Mouse (Mus musculus): ENCODE results near the gene Slc22a26. TPM values are rescaled to one million over a fixed set of nuclear protein-coding genes. Genes with fewer than 3 reads are reported as not detected.
"Not testable (repeated sequence)": the region's sequence is repeated elsewhere in the genome, so short reads cannot be mapped to it uniquely, and the experiment has no call there.

Slc22a26 gene
- polyA plus RNA-seq (2014; fragmentation: Nextera tagmentation; extraction: Ambion mirVana), result not detected in 2 replicates

DNA sequence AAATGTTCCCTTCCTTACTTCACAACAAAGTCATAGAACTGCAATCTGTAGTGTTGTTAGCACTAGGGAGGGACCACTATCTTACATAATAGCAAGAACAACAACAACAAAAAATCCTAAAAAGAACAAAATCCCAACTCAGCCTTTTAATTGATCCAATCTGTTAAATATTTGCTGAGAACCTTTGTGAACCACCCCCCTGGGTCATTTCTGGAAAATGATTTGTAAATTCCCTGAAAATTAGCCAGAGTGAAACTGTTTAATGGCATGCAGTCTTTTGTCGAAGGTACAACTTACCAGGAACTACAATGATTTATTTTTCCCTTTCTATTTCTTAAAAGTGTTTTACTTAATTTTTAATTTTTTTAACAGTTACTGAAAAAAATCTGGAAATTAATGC is at the start of gene Slc22a26:
Slc22a26 (minus strand) TSS at position 97 of the 400 bp plus-strand sequence.
- Histone ChIP-seq H3K9ac (ENCODE audit: low read length) (no peak within 1 kb of the TSS), H3K36me3 (ENCODE audit: control insufficient read depth, insufficient read depth, low read length) (no peaks in the 10 kb centered on the region), H3K27ac (replicated peaks in 1 of 2; ENCODE audit: control insufficient read depth in 1 of 2, insufficient read depth in 1 of 2, low read depth in 2 of 2, low read length in 2 of 2) (no peak within 1 kb of the TSS), H3K4me1 (ENCODE audit: control insufficient read depth in 2 of 2, insufficient read depth in 2 of 2, low read length in 2 of 2) (no peaks in the 10 kb centered on the region), H3K27me3 (ENCODE audit: control insufficient read depth, insufficient read depth, low read length) (no peaks in the 10 kb centered on the region), H3K9me3 (ENCODE audit: control insufficient read depth, low read length) (no peaks in the 10 kb centered on the region), H3K4me3 (ENCODE audit: control insufficient read depth in 1 of 2, insufficient read depth in 1 of 2, low read depth in 1 of 2, low read length in 2 of 2) (no peak within 1 kb of the TSS), H3K4me2 (ENCODE audit: low read length) (no peak within 1 kb of the TSS)
- ATAC-seq (ENCODE audit: insufficient number of reproducible peaks, insufficient read depth, low FRiP score, low read depth), result no peak
- WGBS, result 65% methylated on average over 1 of the region's 1 CpGs

- no peak overlapping the region for H3K4me2 ChIP-seq (ENCODE audit: low read length)
- WGBS, result 50% methylated on average over 2 of the region's 2 CpGs
- no peak overlapping the region for H3K9ac ChIP-seq (ENCODE audit: low read length)
- H3K9me3 ChIP-seq (ENCODE audit: control insufficient read depth, low read length), result peaks cover 6% of the 10 kb centered on the region
- no peaks in the 10 kb centered on the region for H3K27me3 ChIP-seq (ENCODE audit: control insufficient read depth, insufficient read depth, low read length)
- no peak for ATAC-seq (ENCODE audit: insufficient number of reproducible peaks, insufficient read depth, low FRiP score, low read depth)
- H3K4me3 ChIP-seq (ENCODE audit: control insufficient read depth in 1 of 2, insufficient read depth in 1 of 2, low read depth in 1 of 2, low read length in 2 of 2), result no peak overlapping the region
- no peaks in the 10 kb centered on the region for H3K36me3 ChIP-seq (ENCODE audit: control insufficient read depth, insufficient read depth, low read length)
- H3K4me1 ChIP-seq (ENCODE audit: control insufficient read depth in 2 of 2, insufficient read depth in 2 of 2, low read length in 2 of 2), result no peaks in the 10 kb centered on the region
- H3K27ac ChIP-seq (replicated peaks in 1 of 2; ENCODE audit: control insufficient read depth in 1 of 2, insufficient read depth in 1 of 2, low read depth in 2 of 2, low read length in 2 of 2), result no peak overlapping the region
These were observed 27.4 kb upstream of the Slc22a26 start for GRCm38 (mm10) chr19:7829851-7830250.

DNA sequence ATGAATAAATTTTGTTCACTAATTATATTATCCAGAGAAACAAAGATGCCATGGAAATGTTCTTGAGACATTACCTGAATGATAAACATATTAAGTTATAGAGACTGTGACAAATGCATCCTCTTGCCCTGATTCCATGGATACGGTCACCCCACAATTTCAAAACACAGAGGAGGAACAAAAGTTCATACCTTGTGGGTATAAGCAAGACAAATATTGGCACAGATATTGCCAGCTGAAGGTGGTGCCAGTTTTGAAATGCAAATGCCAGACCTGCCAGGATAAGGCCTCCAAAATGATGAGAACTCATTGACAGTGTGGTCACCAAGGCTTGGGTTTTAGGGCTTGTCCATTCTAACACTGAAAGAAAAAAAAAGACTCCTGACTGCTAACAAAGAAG is 11.9 kb downstream of the Slc22a26 start:
- no peaks in the 10 kb centered on the region for H3K4me1 ChIP-seq (ENCODE audit: control insufficient read depth in 2 of 2, insufficient read depth in 2 of 2, low read length in 2 of 2)
- H3K36me3 ChIP-seq (ENCODE audit: control insufficient read depth, insufficient read depth, low read length), result no peaks in the 10 kb centered on the region
- no peak overlapping the region for H3K27ac ChIP-seq (replicated peaks in 1 of 2; ENCODE audit: control insufficient read depth in 1 of 2, insufficient read depth in 1 of 2, low read depth in 2 of 2, low read length in 2 of 2)
- H3K9ac ChIP-seq (ENCODE audit: low read length), result no peak overlapping the region
- no peak overlapping the region for H3K4me2 ChIP-seq (ENCODE audit: low read length)
- H3K9me3 ChIP-seq (ENCODE audit: control insufficient read depth, low read length), result 0 out of 2 replicates have a peak, but pooled peaks cover 7% of the 10 kb centered on the region
- 80% methylated on average over 1 of the region's 1 CpGs for WGBS
- H3K27me3 ChIP-seq (ENCODE audit: control insufficient read depth, insufficient read depth, low read length), result no peaks in the 10 kb centered on the region
- H3K4me3 ChIP-seq (ENCODE audit: control insufficient read depth in 1 of 2, insufficient read depth in 1 of 2, low read depth in 1 of 2, low read length in 2 of 2), result no peak overlapping the region
- ATAC-seq (ENCODE audit: insufficient number of reproducible peaks, insufficient read depth, low FRiP score, low read depth), result no peak

GRCm38 (mm10) chr19:7775306-7775705 is 27.2 kb downstream of the Slc22a26 start:
- H3K4me2 ChIP-seq (ENCODE audit: low read length), result no peak overlapping the region
- H3K36me3 ChIP-seq (ENCODE audit: control insufficient read depth, insufficient read depth, low read length), result no peaks in the 10 kb centered on the region
- no peak for ATAC-seq (ENCODE audit: insufficient number of reproducible peaks, insufficient read depth, low FRiP score, low read depth)
- no peak overlapping the region for H3K4me3 ChIP-seq (ENCODE audit: control insufficient read depth in 1 of 2, insufficient read depth in 1 of 2, low read depth in 1 of 2, low read length in 2 of 2)
- H3K27me3 ChIP-seq (ENCODE audit: control insufficient read depth, insufficient read depth, low read length), result no peaks in the 10 kb centered on the region
- WGBS, result 65% methylated on average over 4 of the region's 4 CpGs
- H3K27ac ChIP-seq (replicated peaks in 1 of 2; ENCODE audit: control insufficient read depth in 1 of 2, insufficient read depth in 1 of 2, low read depth in 2 of 2, low read length in 2 of 2), result no peak overlapping the region
- no peaks in the 10 kb centered on the region for H3K9me3 ChIP-seq (ENCODE audit: control insufficient read depth, low read length)
- no peaks in the 10 kb centered on the region for H3K4me1 ChIP-seq (ENCODE audit: control insufficient read depth in 2 of 2, insufficient read depth in 2 of 2, low read length in 2 of 2)
- H3K9ac ChIP-seq (ENCODE audit: low read length), result no peak overlapping the region

- H3K4me2 ChIP-seq (ENCODE audit: low read length), result no peak overlapping the region
- no peak for ATAC-seq (ENCODE audit: insufficient number of reproducible peaks, insufficient read depth, low FRiP score, low read depth)
- H3K9me3 ChIP-seq (ENCODE audit: control insufficient read depth, low read length), result no peaks in the 10 kb centered on the region
- H3K9ac ChIP-seq (ENCODE audit: low read length), result no peak overlapping the region
- no peaks in the 10 kb centered on the region for H3K4me1 ChIP-seq (ENCODE audit: control insufficient read depth in 2 of 2, insufficient read depth in 2 of 2, low read length in 2 of 2)
- H3K27me3 ChIP-seq (ENCODE audit: control insufficient read depth, insufficient read depth, low read length), result no peaks in the 10 kb centered on the region
- H3K4me3 ChIP-seq (ENCODE audit: control insufficient read depth in 1 of 2, insufficient read depth in 1 of 2, low read depth in 1 of 2, low read length in 2 of 2), result no peak overlapping the region
- H3K36me3 ChIP-seq (ENCODE audit: control insufficient read depth, insufficient read depth, low read length), result no peaks in the 10 kb centered on the region
- WGBS, result 80% methylated on average over 2 of the region's 2 CpGs
- no peak overlapping the region for H3K27ac ChIP-seq (replicated peaks in 1 of 2; ENCODE audit: control insufficient read depth in 1 of 2, insufficient read depth in 1 of 2, low read depth in 2 of 2, low read length in 2 of 2)
These were observed 36.3 kb downstream of the Slc22a26 start for GRCm38 (mm10) chr19:7766124-7766523.

- no peaks in the 10 kb centered on the region for H3K4me1 ChIP-seq (ENCODE audit: control insufficient read depth in 2 of 2, insufficient read depth in 2 of 2, low read length in 2 of 2)
- no peak overlapping the region for H3K9ac ChIP-seq (ENCODE audit: low read length)
- no peaks in the 10 kb centered on the region for H3K27me3 ChIP-seq (ENCODE audit: control insufficient read depth, insufficient read depth, low read length)
- ATAC-seq (ENCODE audit: insufficient number of reproducible peaks, insufficient read depth, low FRiP score, low read depth), result no peak
- no peaks in the 10 kb centered on the region for H3K36me3 ChIP-seq (ENCODE audit: control insufficient read depth, insufficient read depth, low read length)
- H3K4me3 ChIP-seq (ENCODE audit: control insufficient read depth in 1 of 2, insufficient read depth in 1 of 2, low read depth in 1 of 2, low read length in 2 of 2), result no peak overlapping the region
- H3K4me2 ChIP-seq (ENCODE audit: low read length), result no peak overlapping the region
- WGBS, result 74% methylated on average over 3 of the region's 3 CpGs
- no peaks in the 10 kb centered on the region for H3K9me3 ChIP-seq (ENCODE audit: control insufficient read depth, low read length)
- no peak overlapping the region for H3K27ac ChIP-seq (replicated peaks in 1 of 2; ENCODE audit: control insufficient read depth in 1 of 2, insufficient read depth in 1 of 2, low read depth in 2 of 2, low read length in 2 of 2)
These were observed 36.9 kb downstream of the Slc22a26 start for GRCm38 (mm10) chr19:7765599-7765998.

DNA sequence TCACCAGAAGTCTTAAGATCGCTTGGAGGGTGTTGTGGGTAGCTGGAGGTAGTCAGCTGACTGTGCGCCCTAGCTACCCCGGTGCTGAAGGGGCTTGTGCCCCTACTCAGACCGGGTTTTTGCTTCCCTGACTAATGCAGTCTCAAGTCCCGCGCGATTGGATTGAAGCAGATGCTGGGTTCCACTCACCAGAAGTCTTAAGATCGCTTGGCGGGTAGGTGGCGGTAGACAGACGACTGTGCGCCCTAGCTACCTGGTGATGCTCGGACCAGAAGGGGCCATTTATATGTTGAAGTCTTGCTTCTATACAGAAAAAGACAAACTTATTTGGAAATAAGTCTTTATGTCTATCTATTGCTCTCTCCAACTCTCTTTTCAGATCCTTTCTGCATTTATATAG is 49.1 kb downstream of the Slc22a26 start:
- not testable (repeated sequence) for H3K4me3 ChIP-seq (ENCODE audit: control insufficient read depth in 1 of 2, insufficient read depth in 1 of 2, low read depth in 1 of 2, low read length in 2 of 2); H3K9ac ChIP-seq (ENCODE audit: low read length); H3K27ac ChIP-seq (replicated peaks in 1 of 2; ENCODE audit: control insufficient read depth in 1 of 2, insufficient read depth in 1 of 2, low read depth in 2 of 2, low read length in 2 of 2); H3K36me3 ChIP-seq (ENCODE audit: control insufficient read depth, insufficient read depth, low read length); ATAC-seq (ENCODE audit: insufficient number of reproducible peaks, insufficient read depth, low FRiP score, low read depth); H3K4me2 ChIP-seq (ENCODE audit: low read length); H3K4me1 ChIP-seq (ENCODE audit: control insufficient read depth in 2 of 2, insufficient read depth in 2 of 2, low read length in 2 of 2); H3K9me3 ChIP-seq (ENCODE audit: control insufficient read depth, low read length); H3K27me3 ChIP-seq (ENCODE audit: control insufficient read depth, insufficient read depth, low read length)
- WGBS, result 68% methylated on average over 13 of the region's 13 CpGs

All from heart, embryonic 14.5 days (tissue).